9 mouse cellular contexts compared by ENCODE assay signal in genomic region chr17:53567346-53568101, GRCm38 (mm10). TPM values are rescaled to one million over a fixed set of nuclear protein-coding genes. Genes with fewer than 3 reads are reported as not detected.
A peak's percentile ranks its signal among the peaks of the same experiment; 100 is the strongest.
DNase-seq lines count a peak whose midpoint lies in the region; ATAC-seq lines count a peak whose summit lies in the region.
"Had no signal": no experiment of that assay in that cellular context is flagged by ENCODE, and none has a peak within 500 bp of the region (broad histone marks: within the 10 kb centered on the region; RNA-seq: fewer than 3 reads in every experiment).

No protein-coding gene starts in this region.

- H3K9ac ChIP-seq in forebrain, embryonic 14.5 days (ENCODE audit: low read length), result peak overlapping the region; percentile 95
- H3K9ac ChIP-seq in hindbrain, embryonic 12.5 days, result peak overlapping the region; percentile 97

- peak overlapping the region; percentile 81 for H3K4me2 ChIP-seq in forebrain, embryonic 14.5 days (ENCODE audit: low read length)
- H3K4me2 ChIP-seq in hindbrain, embryonic 12.5 days (replicated peaks), result peak overlapping the region; percentile 89

- intact Hi-C loops in left cerebral cortex, postnatal 25 days (cut with DNase I), result loop anchor here (5.0 kb wide), 2 partner anchors 55 to 90 kb away; no protein-coding TSS in a partner anchor

- WGBS in forebrain, embryonic 14.5 days, result under 1% methylated on average over 50 of the region's 67 CpGs
- under 1% methylated on average over 64 of the region's 67 CpGs for WGBS in hindbrain, embryonic 12.5 days

- H3K27me3 ChIP-seq in forebrain, embryonic 14.5 days (replicated peaks; ENCODE audit: control insufficient read depth, insufficient read depth, low read length), result no peaks in the 10 kb centered on the region
- H3K27me3 ChIP-seq in hindbrain, embryonic 12.5 days, result no peaks in the 10 kb centered on the region

- no peaks in the 10 kb centered on the region for H3K36me3 ChIP-seq in forebrain, embryonic 14.5 days (ENCODE audit: control insufficient read depth, insufficient read depth, low read length)
- H3K36me3 ChIP-seq in hindbrain, embryonic 12.5 days, result no peaks in the 10 kb centered on the region

- H3K4me1 ChIP-seq in forebrain, embryonic 14.5 days (ENCODE audit: control insufficient read depth, insufficient read depth, low read length), result peaks cover 16% of the 10 kb centered on the region
- peaks cover 27% of the 10 kb centered on the region for H3K4me1 ChIP-seq in hindbrain, embryonic 12.5 days

- peak overlapping the region; percentile 98 for H3K27ac ChIP-seq in forebrain, embryonic 14.5 days (ENCODE audit: low read depth, low read length)
- H3K27ac ChIP-seq in hindbrain, embryonic 12.5 days, result peak overlapping the region; percentile 98

- peak overlapping the region; percentile 87 for H3K4me3 ChIP-seq in forebrain, embryonic 14.5 days (ENCODE audit: low read depth, low read length)
- peak overlapping the region; percentile 96 for H3K4me3 ChIP-seq in hindbrain, embryonic 12.5 days

- ATAC-seq in forebrain, embryonic 14.5 days, result peak; percentile 73
- peak; percentile 71 for ATAC-seq in hindbrain, embryonic 12.5 days (ENCODE audit: low FRiP score)
- ATAC-seq in megakaryocyte-erythroid progenitor cell, adult 5-6 weeks (replicated peaks; ENCODE audit: low FRiP score, low TSS enrichment, poor library complexity, severe bottlenecking), result peak; percentile 3; the same call in 1 of the 2 replicates

- no peaks in the 10 kb centered on the region for H3K9me3 ChIP-seq in forebrain, embryonic 14.5 days (replicated peaks; ENCODE audit: control insufficient read depth, low read length)
- H3K9me3 ChIP-seq in hindbrain, embryonic 12.5 days (replicated peaks), result no peaks in the 10 kb centered on the region

- peak; percentile 75 for DNase-seq in Muller cell, postnatal 12 days (ENCODE audit: inconsistent ontology term)
- peak; percentile 66 for DNase-seq in cerebellum, adult 11 months
- DNase-seq in forebrain, embryonic 14.5 days (ENCODE audit: low spot score), result peak; percentile 69
- DNase-seq in left cerebral cortex, postnatal 25 days (ENCODE audit: low spot score in 2 of 2), result peak; percentile 21 to 47
- DNase-seq in skeletal muscle tissue, adult 2 months (ENCODE audit: low read depth, low spot score), result peak; percentile 33
- DNase-seq in urinary bladder, postnatal 4 days (ENCODE audit: low spot score in 2 of 2), result peak; percentile 49 to 62

RNA-seq across cellular contexts. Expression of gene Kat2b, which starts 0.9 kb away (rescaled TPM):
- 6.4 and 6.9 TPM in 2 replicates for polyA plus RNA-seq in forebrain, embryonic 14.5 days (2014; fragmentation: Nextera tagmentation; extraction: Ambion mirVana)
- polyA plus RNA-seq in hindbrain, embryonic 12.5 days (2016; fragmentation: Nextera tagmentation; extraction: Ambion mirVana), result 5.3 and 5.8 TPM in 2 replicates
- 10 to 100 TPM; 15.5 to 22.0 TPM for total RNA-seq in left cerebral cortex, postnatal 25 days (2021)
- total RNA-seq in megakaryocyte-erythroid progenitor cell, adult 5-6 weeks (2014; fragmentation: Nextera tagmentation), result 27.8 and 33.9 TPM in 2 replicates
- 24.5 and 53.7 TPM in 2 replicates for total RNA-seq in megakaryocyte-erythroid progenitor cell, adult 5-6 weeks (2017)

RNA-seq across cellular contexts. Expression of gene Pp2d1, which starts 28.3 kb away (rescaled TPM):
- polyA plus RNA-seq in forebrain, embryonic 14.5 days (2014; fragmentation: Nextera tagmentation; extraction: Ambion mirVana), result 0.29 and 0.35 TPM in 2 replicates
- 0.39 and 0.44 TPM in 2 replicates for polyA plus RNA-seq in hindbrain, embryonic 12.5 days (2016; fragmentation: Nextera tagmentation; extraction: Ambion mirVana)
- total RNA-seq in left cerebral cortex, postnatal 25 days (2021), result not detected
- 0.28 TPM in 1 of 2 replicates, not detected in the other for total RNA-seq in megakaryocyte-erythroid progenitor cell, adult 5-6 weeks (2014; fragmentation: Nextera tagmentation)
- 0.05 TPM in 1 of 2 replicates, not detected in the other for total RNA-seq in megakaryocyte-erythroid progenitor cell, adult 5-6 weeks (2017)
- polyA plus RNA-seq: large intestine, adult 2 months had no signal

Comparison
In these comparisons a context has a peak if more than half of its experiments do, and no peak if none do; other contexts are left out.
1. Peak in every context shown above with its lines: DNase-seq, ATAC-seq, H3K4me3 ChIP-seq and H3K27ac ChIP-seq.
2. ATAC-seq: peak in every context shown above with its lines; median percentile 73 in forebrain, embryonic 14.5 days; 71 in hindbrain, embryonic 12.5 days; 3 in megakaryocyte-erythroid progenitor cell, adult 5-6 weeks.